In genomic region chrX:72962743-72963142, GRCm38 (mm10) we compare ENCODE assay signal across 21 mouse cellular contexts. TPM values are rescaled to one million over a fixed set of nuclear protein-coding genes. Genes with fewer than 3 reads are reported as not detected.
"Had no signal": no experiment of that assay in that cellular context is flagged by ENCODE, and none has a peak within 500 bp of the region (broad histone marks: within the 10 kb centered on the region; RNA-seq: fewer than 3 reads in every experiment).

No protein-coding gene starts in this region.

- H3K36me3 ChIP-seq: lung, embryonic 15.5 days had no signal

- H3K4me2 ChIP-seq: lung, embryonic 15.5 days; midbrain, embryonic 11.5 days; midbrain, embryonic 13.5 days; neural tube, embryonic 12.5 days had no signal

- H3K4me1 ChIP-seq: lung, embryonic 15.5 days; midbrain, embryonic 13.5 days; neural tube, embryonic 12.5 days had no signal

- DNase-seq: lung, adult 2 months; lung, postnatal 14 days; lung, postnatal 36 days; retina, postnatal 1 day; right cerebral cortex, adult 18-20 months; right cerebral cortex, postnatal 25 days; right cerebral cortex, postnatal 4 days; spleen, adult 18-20 months; thymus, adult 18-20 months; thymus, postnatal 14 days; thymus, postnatal 36 days had no signal

- H3K27ac ChIP-seq: lung, embryonic 15.5 days; macrophage; midbrain, embryonic 13.5 days; neural tube, embryonic 12.5 days had no signal

- H3K4me3 ChIP-seq: lung, embryonic 15.5 days; megakaryocyte, embryonic 14.5 days; midbrain, embryonic 13.5 days; neural tube, embryonic 12.5 days had no signal

- ATAC-seq: lung, postnatal 0 days; midbrain, embryonic 13.5 days; midbrain, embryonic 16.5 days had no signal

- H3K9ac ChIP-seq: lung, embryonic 15.5 days; midbrain, embryonic 13.5 days; neural tube, embryonic 12.5 days had no signal

- H3K27me3 ChIP-seq: lung, embryonic 15.5 days; midbrain, embryonic 13.5 days; neural tube, embryonic 12.5 days had no signal

- H3K9me3 ChIP-seq: lung, embryonic 15.5 days; megakaryocyte, embryonic 14.5 days; midbrain, embryonic 13.5 days; neural tube, embryonic 12.5 days had no signal

RNA-seq across cellular contexts. Expression of gene Zfp185, which starts 24.4 kb away (rescaled TPM):
- total RNA-seq: megakaryocyte progenitor cell, adult 5-6 weeks; monocyte, adult 5-6 weeks had no signal
- polyA plus RNA-seq: macrophage had no signal
